Mouse (Mus musculus) limb, embryonic 12.5 days (tissue): Measurements from ENCODE around the gene Fcnb. TPM values are rescaled to one million over a fixed set of nuclear protein-coding genes. Genes with fewer than 3 reads are reported as not detected.

Source experiments
- ATAC-seq: fragments of 200-750 bp; cut with Nextera tagmentation; 2 replicates; pipeline ENCODE4 v1.8.0; 2017; ENCODE audit warnings: low read depth, moderate TSS enrichment; ENCODE audit not compliant: insufficient number of reproducible peaks, insufficient read depth, low FRiP score, low TSS enrichment
- H3K27ac ChIP-seq: fragments of 300-500 bp; sonication (generic); 2 replicates; pipeline ENCODE4 v1.5.1; 2016; ENCODE audit warnings: mild to moderate bottlenecking, moderate library complexity
- H3K27me3 ChIP-seq: fragments of 300-500 bp; sonication (generic); 2 replicates; pipeline ENCODE4 v1.6.1; 2016; ENCODE audit warnings: mild to moderate bottlenecking, moderate library complexity
- H3K36me3 ChIP-seq: fragments of 300-500 bp; sonication (generic); 2 replicates; pipeline ENCODE4 v1.6.1; 2016; ENCODE audit warnings: mild to moderate bottlenecking, moderate library complexity
- H3K4me1 ChIP-seq: fragments of 300-500 bp; sonication (generic); replicated peaks from 2 replicates; pipeline ENCODE4 v1.6.1; 2016
- H3K4me2 ChIP-seq: fragments of 300-500 bp; sonication (generic); 2 replicates; pipeline ENCODE4 v1.6.1; 2016; ENCODE audit warnings: mild to moderate bottlenecking, moderate library complexity
- H3K4me3 ChIP-seq: fragments of 300-500 bp; sonication (generic); replicated peaks from 2 replicates; pipeline ENCODE4 v1.5.1; 2016; ENCODE audit warnings: mild to moderate bottlenecking
- H3K9ac ChIP-seq: fragments of 300-500 bp; sonication (generic); replicated peaks from 2 replicates; pipeline ENCODE4 v1.6.1; 2016; ENCODE audit warnings: mild to moderate bottlenecking, moderate library complexity
- H3K9me3 ChIP-seq: fragments of 300-500 bp; sonication (generic); 2 replicates; pipeline ENCODE4 v1.6.1; 2016; ENCODE audit warnings: mild to moderate bottlenecking, moderate library complexity
- WGBS: fragments of 180-500 bp; shearing (Covaris S2); methylation state at CpG from one replicate; pipeline ENCODE4 v1.1.7; 2016; 5-methylcytosine and 5-hydroxymethylcytosine counted together
- polyA plus RNA-seq: library from polyadenylated mRNA; unstranded; fragments of >200 nt; fragmentation: Nextera tagmentation; extraction: Ambion mirVana; gene quantifications from 2 replicates; pipeline ENCODE4 v1.2.1, GENCODE M21; 2016

Fcnb gene
- polyA plus RNA-seq, 1 experiment from 2014 or later: not detected

- H3K4me2 ChIP-seq: no peak overlapping the region
- no peaks in the 10 kb centered on the region for H3K4me1 ChIP-seq
- WGBS: 81% methylated on average over 7 of the region's 7 CpGs
- ATAC-seq: no peak
- H3K9ac ChIP-seq: no peak overlapping the region
- no peaks in the 10 kb centered on the region for H3K9me3 ChIP-seq
- H3K4me3 ChIP-seq: no peak overlapping the region
- no peaks in the 10 kb centered on the region for H3K27me3 ChIP-seq
- no peak overlapping the region for H3K27ac ChIP-seq
- H3K36me3 ChIP-seq: no peaks in the 10 kb centered on the region
These were observed 9.0 kb downstream of the Fcnb start for GRCm38 (mm10) chr2:28075616-28076187.

- 97% methylated on average over 9 of the region's 9 CpGs for WGBS
- Histone ChIP-seq H3K36me3 (no peaks in the 10 kb centered on the region), H3K9me3 (no peaks in the 10 kb centered on the region), H3K27ac (no peak overlapping the region), H3K27me3 (no peaks in the 10 kb centered on the region), H3K9ac (no peak overlapping the region), H3K4me1 (no peaks in the 10 kb centered on the region), H3K4me2 (no peak overlapping the region), H3K4me3 (no peak overlapping the region)
- no peak for ATAC-seq
These were observed 16.2 kb downstream of the Fcnb start for GRCm38 (mm10) chr2:28068537-28068878.

- no peaks in the 10 kb centered on the region for H3K9me3 ChIP-seq
- ATAC-seq: no peak
- H3K9ac ChIP-seq: no peak overlapping the region
- no peak overlapping the region for H3K4me2 ChIP-seq
- H3K36me3 ChIP-seq: no peaks in the 10 kb centered on the region
- WGBS: 91% methylated on average over 2 of the region's 2 CpGs
- no peaks in the 10 kb centered on the region for H3K27me3 ChIP-seq
- H3K27ac ChIP-seq: no peak overlapping the region
- no peaks in the 10 kb centered on the region for H3K4me1 ChIP-seq
- H3K4me3 ChIP-seq: no peak overlapping the region
These were observed 16.7 kb downstream of the Fcnb start for GRCm38 (mm10) chr2:28067821-28068536.

- H3K36me3 ChIP-seq: no peaks in the 10 kb centered on the region
- no peak overlapping the region for H3K9ac ChIP-seq
- no peak for ATAC-seq
- H3K27me3 ChIP-seq: no peaks in the 10 kb centered on the region
- H3K27ac ChIP-seq: 0 out of 2 replicates have a peak overlapping the region, but pooled peaks have one; percentile 29
- no peak overlapping the region for H3K4me3 ChIP-seq
- H3K9me3 ChIP-seq: no peaks in the 10 kb centered on the region
- H3K4me1 ChIP-seq: no peaks in the 10 kb centered on the region
- no peak overlapping the region for H3K4me2 ChIP-seq
- 66% methylated on average over 6 of the region's 6 CpGs for WGBS
These were observed 17.5 kb downstream of the Fcnb start for GRCm38 (mm10) chr2:28067175-28067574.

GRCm38 (mm10) chr2:28066686-28067085 lies 18.0 kb downstream of the Fcnb start:
- Histone ChIP-seq H3K36me3 (no peaks in the 10 kb centered on the region), H3K4me3 (no peak overlapping the region), H3K9ac (no peak overlapping the region), H3K4me2 (no peak overlapping the region), H3K27ac (no peak overlapping the region), H3K4me1 (no peaks in the 10 kb centered on the region), H3K27me3 (no peaks in the 10 kb centered on the region), H3K9me3 (no peaks in the 10 kb centered on the region)
- no peak for ATAC-seq
- WGBS: 76% methylated on average over 5 of the region's 5 CpGs

- Histone ChIP-seq H3K27me3 (no peaks in the 10 kb centered on the region), H3K36me3 (no peaks in the 10 kb centered on the region), H3K4me1 (no peaks in the 10 kb centered on the region), H3K27ac (no peak overlapping the region), H3K4me3 (no peak overlapping the region), H3K9me3 (no peaks in the 10 kb centered on the region), H3K9ac (no peak overlapping the region), H3K4me2 (no peak overlapping the region)
- WGBS: 91% methylated on average over 5 of the region's 5 CpGs
- no peak for ATAC-seq
These were observed 19.5 kb downstream of the Fcnb start for GRCm38 (mm10) chr2:28065081-28065651.

GRCm38 (mm10) chr2:28064339-28065080 lies 20.2 kb downstream of the Fcnb start:
- 76% methylated on average over 7 of the region's 7 CpGs for WGBS
- ATAC-seq: no peak
- no peak overlapping the region for H3K9ac ChIP-seq
- no peaks in the 10 kb centered on the region for H3K4me1 ChIP-seq
- H3K36me3 ChIP-seq: no peaks in the 10 kb centered on the region
- H3K9me3 ChIP-seq: no peaks in the 10 kb centered on the region
- H3K27ac ChIP-seq: no peak overlapping the region
- no peaks in the 10 kb centered on the region for H3K27me3 ChIP-seq
- no peak overlapping the region for H3K4me2 ChIP-seq
- no peak overlapping the region for H3K4me3 ChIP-seq

- no peaks in the 10 kb centered on the region for H3K27me3 ChIP-seq
- no peak overlapping the region for H3K27ac ChIP-seq
- H3K4me2 ChIP-seq: no peak overlapping the region
- WGBS: 92% methylated on average over 4 of the region's 4 CpGs
- no peak for ATAC-seq
- no peaks in the 10 kb centered on the region for H3K4me1 ChIP-seq
- no peak overlapping the region for H3K9ac ChIP-seq
- no peaks in the 10 kb centered on the region for H3K9me3 ChIP-seq
- H3K4me3 ChIP-seq: no peak overlapping the region
- H3K36me3 ChIP-seq: no peaks in the 10 kb centered on the region
These were observed 20.9 kb downstream of the Fcnb start for GRCm38 (mm10) chr2:28063711-28064338.

GRCm38 (mm10) chr2:28059922-28060321 lies 24.8 kb downstream of the Fcnb start:
- no peaks in the 10 kb centered on the region for H3K4me1 ChIP-seq
- H3K4me3 ChIP-seq: no peak overlapping the region
- no peak overlapping the region for H3K4me2 ChIP-seq
- no peaks in the 10 kb centered on the region for H3K36me3 ChIP-seq
- H3K27ac ChIP-seq: no peak overlapping the region
- H3K9ac ChIP-seq: no peak overlapping the region
- ATAC-seq: no peak
- H3K27me3 ChIP-seq: no peaks in the 10 kb centered on the region
- H3K9me3 ChIP-seq: no peaks in the 10 kb centered on the region
- WGBS: 89% methylated on average over 1 of the region's 1 CpGs

GRCm38 (mm10) chr2:28047092-28047491 lies 37.6 kb downstream of the Fcnb start:
- Histone ChIP-seq H3K4me2 (no peak overlapping the region), H3K36me3 (no peaks in the 10 kb centered on the region), H3K9me3 (0 out of 2 replicates have a peak, but pooled peaks cover 5% of the 10 kb centered on the region), H3K4me3 (no peak overlapping the region), H3K9ac (no peak overlapping the region), H3K27me3 (no peaks in the 10 kb centered on the region), H3K4me1 (peaks cover 6% of the 10 kb centered on the region), H3K27ac (no peak overlapping the region)
- no peak for ATAC-seq
- 84% methylated on average over 7 of the region's 7 CpGs for whole genome bisulfite sequencing

- H3K4me2 ChIP-seq: no peak overlapping the region
- no peak overlapping the region for H3K4me3 ChIP-seq
- H3K36me3 ChIP-seq: no peaks in the 10 kb centered on the region
- peaks cover 6% of the 10 kb centered on the region for H3K4me1 ChIP-seq
- 0 out of 2 replicates have a peak, but pooled peaks cover 5% of the 10 kb centered on the region for H3K9me3 ChIP-seq
- 66% methylated on average over 6 of the region's 6 CpGs for WGBS
- ATAC-seq: no peak
- no peak overlapping the region for H3K27ac ChIP-seq
- no peak overlapping the region for H3K9ac ChIP-seq
- no peaks in the 10 kb centered on the region for H3K27me3 ChIP-seq
These were observed 38.4 kb downstream of the Fcnb start for GRCm38 (mm10) chr2:28046311-28046710.
